Mouse (Mus musculus): ENCODE data around the gene Sgpl1. TPM values are rescaled to one million over a fixed set of nuclear protein-coding genes. Genes with fewer than 3 reads are reported as not detected.
A peak's percentile ranks its signal among the peaks of the same experiment; 100 is the strongest.

Gene Sgpl1
- polyA plus RNA-seq, 1 experiment from 2014 or later = 33.7 TPM

DNA sequence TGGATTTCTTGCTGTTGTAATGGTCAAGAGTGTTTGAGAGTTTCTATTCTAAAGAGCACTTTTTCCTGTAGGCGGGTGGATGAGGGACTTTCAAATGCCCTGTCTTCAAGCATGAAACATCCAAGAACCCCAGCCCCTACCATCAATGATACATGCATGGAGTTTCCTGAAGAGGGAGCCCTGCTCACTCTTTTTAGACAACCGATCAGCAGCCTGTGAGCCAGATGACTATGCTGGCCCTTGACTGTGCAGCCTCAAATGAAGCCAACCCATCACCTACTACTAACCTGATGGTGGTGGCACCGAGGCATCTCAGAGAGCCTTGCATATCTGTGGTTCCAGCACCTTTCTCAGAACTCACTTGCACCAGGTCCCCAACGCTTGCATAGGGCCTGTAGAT, 25.0 kb upstream of the Sgpl1 start:
- no peak overlapping the region for H3K9ac ChIP-seq (replicated peaks; ENCODE audit: low read depth)
- no peak for DNase-seq (ENCODE audit: low spot score)
- H3K9me3 ChIP-seq (ENCODE audit: low read length) = no peaks in the 10 kb centered on the region
- H3K4me1 ChIP-seq (ENCODE audit: insufficient read depth, low read depth, low read length) = peaks cover 4% of the 10 kb centered on the region; the same call in 1 of the 2 replicates
- no peak overlapping the region for H3K4me2 ChIP-seq (replicated peaks; ENCODE audit: low read depth, low read length)
- no peaks in the 10 kb centered on the region for H3K27me3 ChIP-seq (replicated peaks; ENCODE audit: insufficient read depth, low read length)
- no peak for TF ChIP-seq EP300 (IDR thresholded peaks at IDR 0.05)
- TF ChIP-seq CTCF (IDR thresholded peaks at IDR 0.05) = 0 out of 2 replicates have a peak, but pooled peaks have one; percentile 11
- H3K4me3 ChIP-seq (ENCODE audit: low read depth, low read length) = no peak overlapping the region
- 84% methylated on average over 4 of the region's 4 CpGs for WGBS
- H3K36me3 ChIP-seq (ENCODE audit: insufficient read depth, low read length) = no peaks in the 10 kb centered on the region
- no peak overlapping the region for H3K27ac ChIP-seq (ENCODE audit: low read length)
- ATAC-seq = no peak

DNA sequence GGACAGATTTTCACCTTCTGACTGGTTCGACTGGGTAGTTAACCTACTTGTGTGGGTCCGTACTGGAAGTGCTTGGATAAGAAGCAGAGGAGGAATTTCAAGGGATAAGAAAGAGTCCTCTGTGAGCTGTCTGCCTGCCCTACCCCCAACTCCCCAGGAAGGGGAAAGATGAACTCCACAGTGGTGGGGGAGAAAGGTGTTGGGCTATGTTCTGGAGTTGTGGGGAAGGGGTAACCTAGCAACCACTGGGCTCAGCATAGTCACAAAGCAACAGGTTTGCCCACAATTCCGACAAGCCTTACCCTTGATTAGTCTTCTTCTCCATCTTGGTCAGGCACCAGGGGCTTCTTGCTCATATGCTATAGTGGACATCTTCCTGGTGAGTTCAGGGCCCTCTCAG, 24.2 kb upstream of the Sgpl1 start, which contains the start of gene Tbata:
Gene Tbata, plus strand, starts transcription at position 301 of the 400 bp plus-strand sequence.
- no peak for TF ChIP-seq EP300 (IDR thresholded peaks at IDR 0.05)
- TF ChIP-seq CTCF (IDR thresholded peaks at IDR 0.05) = no peak
- no peak for ATAC-seq
- 45% methylated on average over 3 of the region's 3 CpGs for WGBS
- Histone ChIP-seq H3K4me2 (replicated peaks; ENCODE audit: low read depth, low read length) (no peak within 1 kb of the TSS), H3K9ac (replicated peaks; ENCODE audit: low read depth) (no peak within 1 kb of the TSS), H3K27ac (ENCODE audit: low read length) (no peak within 1 kb of the TSS), H3K36me3 (ENCODE audit: insufficient read depth, low read length) (no peaks in the 10 kb centered on the region), H3K9me3 (ENCODE audit: low read length) (no peaks in the 10 kb centered on the region), H3K27me3 (replicated peaks; ENCODE audit: insufficient read depth, low read length) (no peaks in the 10 kb centered on the region), H3K4me3 (ENCODE audit: low read depth, low read length) (no peak within 1 kb of the TSS), H3K4me1 (ENCODE audit: insufficient read depth, low read depth, low read length) (peaks cover 4% of the 10 kb centered on the region; the same call in 1 of the 2 replicates)
- no peak for DNase-seq (ENCODE audit: low spot score)

GRCm38 (mm10) chr10:61168393-61168792, 20.9 kb upstream of the Sgpl1 start:
- H3K27me3 ChIP-seq (replicated peaks; ENCODE audit: insufficient read depth, low read length) = no peaks in the 10 kb centered on the region
- no peaks in the 10 kb centered on the region for H3K9me3 ChIP-seq (ENCODE audit: low read length)
- TF ChIP-seq CTCF (IDR thresholded peaks at IDR 0.05) = no peak
- TF ChIP-seq EP300 (IDR thresholded peaks at IDR 0.05) = no peak
- H3K36me3 ChIP-seq (ENCODE audit: insufficient read depth, low read length) = no peaks in the 10 kb centered on the region
- no peak overlapping the region for H3K4me2 ChIP-seq (replicated peaks; ENCODE audit: low read depth, low read length)
- WGBS = 42% methylated on average over 2 of the region's 2 CpGs
- H3K9ac ChIP-seq (replicated peaks; ENCODE audit: low read depth) = no peak overlapping the region
- H3K4me3 ChIP-seq (ENCODE audit: low read depth, low read length) = no peak overlapping the region
- no peaks in the 10 kb centered on the region for H3K4me1 ChIP-seq (ENCODE audit: insufficient read depth, low read depth, low read length)
- no peak for DNase-seq (ENCODE audit: low spot score)
- no peak overlapping the region for H3K27ac ChIP-seq (ENCODE audit: low read length)
- 0 out of 2 replicates have a peak, but pooled peaks have one; percentile 17 for ATAC-seq

- Histone ChIP-seq H3K9me3 (ENCODE audit: low read length) (no peaks in the 10 kb centered on the region), H3K27ac (ENCODE audit: low read length) (no peak overlapping the region), H3K27me3 (replicated peaks; ENCODE audit: insufficient read depth, low read length) (no peaks in the 10 kb centered on the region), H3K4me2 (replicated peaks; ENCODE audit: low read depth, low read length) (no peak overlapping the region), H3K9ac (replicated peaks; ENCODE audit: low read depth) (no peak overlapping the region), H3K4me3 (ENCODE audit: low read depth, low read length) (no peak overlapping the region), H3K4me1 (ENCODE audit: insufficient read depth, low read depth, low read length) (no peaks in the 10 kb centered on the region), H3K36me3 (ENCODE audit: insufficient read depth, low read length) (no peaks in the 10 kb centered on the region)
- no peak for TF ChIP-seq CTCF (IDR thresholded peaks at IDR 0.05)
- no peak for TF ChIP-seq EP300 (IDR thresholded peaks at IDR 0.05)
- ATAC-seq (peak; percentile 57; the same call in 1 of the 2 replicates), DNase-seq (ENCODE audit: low spot score) (peak; percentile 60)
- 38% methylated on average over 9 of the region's 9 CpGs for WGBS
Observed at GRCm38 (mm10) chr10:61167333-61168096, 20.0 kb upstream of the Sgpl1 start.

- no peaks in the 10 kb centered on the region for H3K27me3 ChIP-seq (replicated peaks; ENCODE audit: insufficient read depth, low read length)
- ATAC-seq (peak; percentile 25), DNase-seq (ENCODE audit: low spot score) (no peak)
- 61% methylated on average over 3 of the region's 3 CpGs for WGBS
- H3K27ac ChIP-seq (ENCODE audit: low read length) = no peak overlapping the region
- no peaks in the 10 kb centered on the region for H3K36me3 ChIP-seq (ENCODE audit: insufficient read depth, low read length)
- H3K4me3 ChIP-seq (ENCODE audit: low read depth, low read length) = no peak overlapping the region
- H3K9me3 ChIP-seq (ENCODE audit: low read length) = no peaks in the 10 kb centered on the region
- TF ChIP-seq CTCF (IDR thresholded peaks at IDR 0.05) (no peak), EP300 (IDR thresholded peaks at IDR 0.05) (no peak)
- no peak overlapping the region for H3K4me2 ChIP-seq (replicated peaks; ENCODE audit: low read depth, low read length)
- H3K4me1 ChIP-seq (ENCODE audit: insufficient read depth, low read depth, low read length) = no peaks in the 10 kb centered on the region
- no peak overlapping the region for H3K9ac ChIP-seq (replicated peaks; ENCODE audit: low read depth)
Observed at GRCm38 (mm10) chr10:61162366-61162765, 14.9 kb upstream of the Sgpl1 start.

GRCm38 (mm10) chr10:61160671-61161070, 13.2 kb upstream of the Sgpl1 start:
- Histone ChIP-seq H3K4me3 (ENCODE audit: low read depth, low read length) (no peak overlapping the region), H3K4me1 (ENCODE audit: insufficient read depth, low read depth, low read length) (no peaks in the 10 kb centered on the region), H3K9me3 (ENCODE audit: low read length) (no peaks in the 10 kb centered on the region), H3K36me3 (ENCODE audit: insufficient read depth, low read length) (no peaks in the 10 kb centered on the region), H3K27ac (ENCODE audit: low read length) (no peak overlapping the region), H3K9ac (replicated peaks; ENCODE audit: low read depth) (no peak overlapping the region), H3K4me2 (replicated peaks; ENCODE audit: low read depth, low read length) (no peak overlapping the region), H3K27me3 (replicated peaks; ENCODE audit: insufficient read depth, low read length) (no peaks in the 10 kb centered on the region)
- no peak for DNase-seq (ENCODE audit: low spot score)
- no peak for ATAC-seq
- TF ChIP-seq EP300 (IDR thresholded peaks at IDR 0.05) = no peak
- TF ChIP-seq CTCF (IDR thresholded peaks at IDR 0.05) = no peak
- WGBS = 67% methylated on average over 4 of the region's 4 CpGs
